Mouse (Mus musculus): ENCODE data around the gene Ipo5.

Ipo5 gene

DNA sequence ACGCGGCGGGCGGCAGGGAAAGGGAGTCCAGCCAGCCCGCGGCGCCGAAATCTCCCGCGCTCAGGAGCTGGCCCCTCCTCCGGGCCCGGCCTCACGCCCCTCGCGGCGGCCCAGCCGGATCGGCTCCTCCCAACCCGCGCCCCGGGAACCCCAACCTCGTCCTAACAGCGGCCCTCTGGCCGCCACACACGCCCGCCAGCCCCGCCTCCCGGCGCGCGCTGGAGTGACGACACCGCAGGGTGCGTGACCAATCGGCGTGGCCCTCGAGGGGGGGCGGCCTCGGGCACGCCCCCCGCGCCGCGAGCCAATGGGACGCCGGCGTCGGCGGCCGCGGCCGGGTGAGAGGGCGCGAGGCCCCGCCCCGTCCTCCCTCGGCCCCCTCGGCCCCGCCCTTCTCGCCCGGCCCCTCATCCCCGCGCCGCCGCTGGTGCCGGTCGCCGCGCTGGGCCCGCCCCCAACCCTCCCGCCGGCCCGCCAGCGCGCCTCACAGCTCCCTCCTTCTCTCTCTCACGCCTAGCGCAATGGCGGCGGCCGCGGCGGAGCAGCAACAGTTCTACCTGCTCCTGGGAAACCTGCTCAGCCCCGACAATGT is at the start of gene Ipo5:
Ipo5 (plus strand) TSS at position 492 of the 592 bp plus-strand sequence.
- in situ Hi-C loops (cut with MboI), result no loop called here

DNA sequence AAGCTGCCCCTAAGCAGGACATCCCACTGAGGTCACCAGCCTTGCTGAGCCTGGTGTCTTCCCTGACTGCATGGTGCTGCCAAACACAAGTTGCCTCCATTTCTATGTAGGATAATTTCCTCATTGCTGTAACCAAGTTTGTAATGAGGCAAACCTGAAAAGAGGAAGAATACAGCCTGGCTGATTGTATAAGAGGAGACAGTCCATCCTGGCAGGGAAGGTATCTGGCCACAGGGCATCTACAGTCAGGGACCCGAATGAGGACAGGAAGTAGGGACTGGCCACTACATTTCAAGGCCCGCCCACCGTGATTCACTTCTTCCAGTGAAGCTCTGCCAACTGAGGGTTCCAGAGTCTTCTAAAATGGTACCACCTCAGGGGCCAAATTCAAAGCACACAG is 47.8 kb upstream of the Ipo5 start:
- in situ Hi-C loops (cut with MboI), result no loop called here

DNA sequence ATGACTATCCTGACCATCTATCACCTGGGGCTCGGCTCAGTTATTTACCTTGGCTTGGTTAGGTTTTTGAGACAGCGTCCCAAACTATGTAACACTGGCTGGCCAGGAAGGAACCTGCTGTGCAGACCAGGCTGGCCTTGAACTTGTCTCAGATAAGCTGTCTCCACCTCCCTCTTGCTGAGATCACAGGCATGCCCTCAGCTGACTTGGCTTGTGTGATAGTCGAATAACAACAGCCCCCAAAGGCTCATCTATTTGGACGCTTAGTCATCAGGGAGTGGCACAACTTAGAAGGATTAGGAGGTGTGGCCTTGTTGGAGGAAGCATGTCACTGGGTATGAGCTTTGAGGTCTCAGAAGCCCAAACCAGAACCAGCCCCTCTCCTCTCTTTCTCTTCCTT is 46.1 kb upstream of the Ipo5 start:
- in situ Hi-C loops (cut with MboI), result no loop called here

DNA sequence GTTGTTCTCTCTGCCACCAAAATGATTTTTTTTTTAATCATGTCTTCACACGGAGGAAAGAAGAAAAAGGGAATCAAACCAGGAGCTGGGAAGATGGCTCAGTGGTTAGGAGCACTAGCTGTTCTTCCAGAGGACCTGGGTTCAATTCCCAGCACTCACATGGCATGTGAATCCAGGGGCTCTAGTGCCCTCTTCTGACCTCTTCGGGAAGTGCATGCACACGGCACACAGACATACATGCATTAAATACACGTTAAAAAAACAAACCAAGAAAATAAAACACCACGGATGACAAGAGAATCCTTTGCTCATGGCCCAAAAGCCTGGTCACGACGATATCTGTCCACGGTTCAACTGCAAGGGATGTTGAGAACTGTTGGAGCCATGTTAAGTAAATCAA is 44.5 kb upstream of the Ipo5 start:
- in situ Hi-C loops (cut with MboI), result no loop called here

DNA sequence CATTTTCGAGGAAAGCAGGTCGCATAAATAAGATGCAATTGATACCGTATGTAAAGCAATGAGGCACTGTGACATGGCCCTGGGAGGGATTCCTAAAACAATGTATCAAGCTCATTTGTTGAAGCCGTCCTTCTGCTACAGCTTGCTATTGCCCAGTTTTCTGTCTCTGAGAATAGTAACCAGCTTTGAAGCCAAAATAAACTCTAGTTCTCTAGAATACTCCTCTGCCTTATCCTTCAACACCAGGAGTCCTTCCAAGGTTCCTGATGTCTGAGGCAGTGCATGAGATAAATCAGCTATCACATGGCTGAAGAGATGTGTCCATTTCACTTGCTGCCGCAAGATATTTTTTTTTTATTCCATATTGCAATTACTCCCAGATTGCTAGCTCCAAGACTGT is 43.9 kb upstream of the Ipo5 start:
- in situ Hi-C loops (cut with MboI), result no loop called here

DNA sequence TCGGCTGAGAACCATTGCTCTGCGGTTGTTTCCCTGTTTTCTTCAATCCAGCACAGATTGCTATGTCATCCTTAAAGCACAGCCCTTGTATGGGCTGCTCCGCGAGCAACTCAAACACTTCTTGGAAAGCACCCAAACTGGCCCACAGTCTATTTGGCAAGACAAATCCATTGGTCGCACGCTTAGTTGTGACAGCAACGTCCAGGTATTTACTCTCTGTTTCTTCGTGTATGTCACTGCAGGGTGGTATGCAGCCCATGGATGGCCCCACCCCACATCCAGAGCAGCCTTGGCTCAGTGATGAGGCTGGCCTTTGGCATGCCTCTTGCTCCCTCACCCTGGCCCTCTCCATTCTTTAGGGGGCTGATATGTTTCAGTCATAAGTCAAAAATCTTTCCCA is 42.5 kb upstream of the Ipo5 start:
- in situ Hi-C loops (cut with MboI), result no loop called here

DNA sequence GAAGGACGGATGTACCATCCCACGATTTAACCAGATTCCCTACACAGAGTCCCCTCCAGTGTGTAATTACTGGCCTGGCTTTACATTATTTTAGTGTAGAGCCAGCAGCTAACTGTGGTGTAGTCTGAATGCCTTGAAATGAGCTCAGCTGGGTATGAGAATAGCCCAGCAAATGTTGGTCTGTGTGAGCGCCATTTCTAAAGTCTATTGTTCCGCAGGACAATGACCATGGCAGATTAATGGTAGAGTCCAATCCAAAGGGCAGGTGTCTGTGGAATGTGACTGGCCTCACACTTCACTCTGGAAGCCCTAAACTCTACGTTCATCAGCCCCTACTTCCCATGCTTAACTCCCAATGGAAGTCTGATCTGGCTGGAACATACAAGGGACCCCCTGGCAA is 40.3 kb upstream of the Ipo5 start:
- in situ Hi-C loops (cut with MboI), result no loop called here

DNA sequence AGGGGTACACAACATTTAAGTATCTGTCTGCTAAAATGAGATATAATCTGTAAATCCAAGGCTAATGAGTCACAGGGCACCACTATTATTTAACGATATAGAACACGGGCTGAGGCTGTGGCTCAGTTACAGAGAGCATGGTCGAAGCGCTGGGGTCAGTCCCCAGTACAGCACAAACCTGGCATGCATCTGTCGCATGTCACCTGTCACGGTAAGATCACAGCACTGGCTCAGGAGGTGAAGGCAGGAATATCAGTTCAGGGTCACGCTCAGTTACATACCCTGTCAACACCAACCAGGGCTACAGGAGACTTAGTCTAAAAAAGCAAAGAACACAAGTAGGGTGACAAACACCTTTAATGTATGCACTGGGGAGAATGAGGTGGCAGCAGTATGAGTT is 36.6 kb upstream of the Ipo5 start:
- in situ Hi-C loops (cut with MboI), result no loop called here

DNA sequence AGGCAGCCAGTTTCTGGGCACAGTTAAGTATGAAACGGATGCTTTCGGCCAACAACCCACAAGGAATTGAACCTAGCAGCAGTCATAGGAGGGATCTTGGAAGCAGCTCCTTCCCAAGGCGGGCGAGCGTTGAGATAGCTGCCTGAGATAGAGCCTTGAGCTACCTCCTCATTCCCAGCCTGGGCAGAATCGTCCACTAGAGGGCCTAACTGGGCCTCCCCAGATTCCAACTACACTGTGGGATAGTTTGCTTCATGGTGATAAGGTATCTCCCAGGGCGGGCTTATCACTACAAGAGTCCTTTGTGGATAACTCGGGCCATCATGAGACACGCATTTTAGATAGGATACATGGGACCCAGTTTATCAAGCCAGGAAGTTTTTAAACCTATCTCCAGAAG is 35.9 kb upstream of the Ipo5 start:
- in situ Hi-C loops (cut with MboI), result no loop called here

DNA sequence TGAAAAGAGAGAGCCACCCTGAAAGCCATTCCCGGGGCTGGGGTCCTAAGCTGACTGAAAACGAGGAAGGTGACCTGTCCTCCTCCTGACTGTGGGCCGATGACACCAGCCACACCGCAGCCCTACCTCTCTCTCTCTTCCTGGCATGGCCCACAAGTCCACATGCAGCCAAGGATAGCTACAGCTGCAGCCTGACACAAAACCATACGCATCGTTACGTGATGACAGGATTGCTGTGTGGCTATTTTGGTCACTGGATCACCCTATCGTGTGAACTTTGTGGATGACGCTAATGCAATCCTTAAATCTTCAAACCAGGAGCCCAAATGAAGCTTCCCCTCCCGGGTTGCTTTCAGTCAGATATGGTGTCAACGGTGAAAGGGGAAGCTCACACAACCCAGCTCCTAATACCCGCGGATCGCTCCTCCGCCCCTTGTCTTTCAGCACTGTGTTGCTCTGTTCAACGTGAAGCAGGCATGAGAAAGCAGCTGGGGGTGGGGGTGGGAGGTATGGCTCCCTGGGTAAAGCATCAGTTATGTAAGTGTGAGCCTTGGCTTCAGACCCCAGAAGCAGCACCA is 35.1 kb upstream of the Ipo5 start:
- in situ Hi-C loops (cut with MboI), result no loop called here

DNA sequence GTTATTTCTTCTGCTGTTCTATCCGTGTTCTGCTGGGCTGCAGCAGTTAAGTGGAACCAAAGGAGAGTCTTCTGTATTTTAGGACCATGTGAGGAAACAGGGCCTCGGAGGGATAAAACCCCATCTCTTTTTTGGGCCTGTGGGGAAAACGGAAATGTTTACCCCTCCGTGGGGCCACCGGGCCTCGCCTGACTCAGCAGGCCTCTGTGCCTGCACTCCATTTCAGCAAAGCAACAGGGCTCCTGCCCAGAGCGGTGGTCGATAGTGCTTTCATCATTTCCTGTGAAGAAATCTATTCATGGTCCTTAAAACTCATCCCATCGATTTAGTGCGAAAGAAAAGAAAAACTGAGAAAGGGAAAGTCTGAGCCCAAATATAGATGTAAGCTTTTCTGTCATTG is 33.9 kb upstream of the Ipo5 start:
- in situ Hi-C loops (cut with MboI), result no loop called here

DNA sequence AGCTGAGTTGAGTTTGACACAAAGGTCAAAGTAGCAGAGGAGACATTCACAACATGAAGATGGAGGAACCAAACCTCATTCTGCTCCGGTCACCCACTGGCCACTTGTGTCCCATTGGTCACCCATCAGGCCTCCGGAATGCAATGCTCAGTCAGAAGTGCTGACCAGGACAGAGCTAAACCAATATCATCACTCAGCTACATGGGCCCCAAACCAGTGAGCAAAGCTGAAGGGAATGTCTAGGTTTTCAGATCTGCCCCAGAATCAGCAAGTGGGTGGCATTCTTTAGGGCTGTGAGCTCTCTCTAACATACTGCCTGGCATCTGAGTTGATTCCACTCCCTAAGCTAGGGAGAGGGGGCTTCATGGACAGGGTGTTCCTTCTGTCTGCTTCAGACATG is 32.0 kb upstream of the Ipo5 start:
- in situ Hi-C loops (cut with MboI), result no loop called here

DNA sequence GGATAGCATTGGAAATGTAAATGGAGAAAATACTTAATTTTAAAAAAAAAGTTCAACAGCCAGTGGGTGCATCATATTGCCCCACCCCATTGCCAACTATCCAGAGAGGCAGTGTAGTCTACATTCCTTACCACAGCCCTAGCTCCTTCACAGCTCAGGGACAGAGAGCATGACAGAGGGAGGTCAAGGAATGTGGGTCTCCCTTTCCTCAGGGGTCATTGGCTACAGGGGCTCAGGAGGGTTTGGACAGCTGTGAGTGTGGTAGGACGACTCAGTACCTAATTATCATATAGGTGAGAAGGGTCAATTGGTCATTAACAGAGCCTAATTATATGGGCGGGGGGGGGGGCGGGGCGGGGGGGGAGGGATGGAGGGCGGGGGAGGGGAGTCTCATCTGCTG is 30.4 kb upstream of the Ipo5 start:
- in situ Hi-C loops (cut with MboI), result no loop called here

DNA sequence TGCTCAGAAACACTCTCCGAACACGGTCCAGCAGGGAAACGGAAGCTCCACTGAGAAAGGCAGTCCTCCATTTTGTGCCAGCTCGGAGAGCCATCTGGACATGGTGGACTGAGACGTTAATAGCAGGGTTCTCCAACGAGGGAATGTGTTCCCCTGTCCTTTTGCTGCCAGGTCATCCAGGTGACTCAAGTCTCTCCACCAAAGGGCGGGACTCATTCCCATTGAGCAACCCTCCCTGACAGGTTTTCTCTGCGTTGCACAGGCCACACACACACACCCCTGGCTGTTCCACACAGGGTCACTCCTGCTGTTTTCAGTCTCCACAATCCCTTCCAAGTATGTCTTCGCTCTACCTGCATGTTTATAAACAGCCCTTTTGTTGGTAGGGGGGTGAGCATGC is 30.0 kb upstream of the Ipo5 start:
- in situ Hi-C loops (cut with MboI), result no loop called here

DNA sequence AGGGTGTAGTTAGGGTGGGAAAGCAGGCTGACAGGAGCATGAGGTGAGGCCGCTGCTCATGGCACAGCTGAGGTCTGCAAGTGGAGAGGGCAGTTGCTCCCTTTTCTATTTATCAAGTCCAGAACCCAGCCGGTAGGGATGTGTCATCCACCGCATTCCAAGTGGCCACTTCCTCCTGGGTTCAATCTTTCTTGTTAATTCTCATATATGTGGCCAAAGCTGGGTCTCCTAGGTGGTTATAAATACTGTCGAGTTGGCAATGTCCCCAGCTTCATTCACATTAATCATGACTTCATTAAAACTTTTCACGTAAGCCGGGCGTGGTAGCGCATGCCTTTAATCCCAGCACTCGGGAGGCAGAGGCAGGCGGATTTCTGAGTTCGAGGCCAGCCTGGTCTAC is 22.3 kb upstream of the Ipo5 start:
- in situ Hi-C loops (cut with MboI), result no loop called here

DNA sequence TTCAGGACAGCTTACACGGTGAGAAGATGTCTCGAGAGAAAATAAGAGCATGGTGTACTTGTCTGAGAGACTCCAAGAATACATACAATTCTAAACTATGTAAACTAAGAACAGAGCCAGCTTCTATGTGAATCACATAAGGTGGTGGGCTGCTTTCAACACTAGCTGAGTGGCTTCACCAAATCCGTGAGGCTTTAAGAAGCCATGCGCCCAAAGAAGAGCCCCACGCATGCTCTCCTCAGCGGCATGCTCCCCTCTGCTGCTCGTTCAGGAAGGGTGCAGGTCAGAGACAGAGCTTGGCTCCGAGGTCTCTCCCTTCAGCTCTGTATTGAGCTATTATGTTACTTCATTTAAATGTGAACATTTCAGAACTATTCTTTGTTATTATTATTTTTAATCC is 18.7 kb upstream of the Ipo5 start:
- in situ Hi-C loops (cut with MboI), result no loop called here

DNA sequence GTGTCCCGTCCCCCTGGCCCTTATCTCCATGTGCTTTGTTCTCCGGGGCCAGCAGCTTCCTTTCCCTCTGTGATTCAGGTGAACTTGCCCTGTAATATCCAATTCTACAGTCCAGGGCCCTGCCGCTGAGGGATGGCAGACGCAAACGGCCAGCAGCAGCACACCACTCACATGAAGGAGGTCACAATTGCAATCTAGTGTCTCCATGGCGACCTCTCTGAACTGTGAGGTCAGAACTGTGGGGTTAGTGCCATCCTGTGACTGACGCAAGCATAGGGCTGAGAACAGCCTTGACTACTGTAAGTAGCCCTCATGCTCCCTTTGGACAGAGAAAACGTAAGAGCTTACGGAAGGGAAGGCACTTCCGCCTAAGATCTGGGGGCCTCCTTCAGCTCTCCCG is 14.4 kb upstream of the Ipo5 start:
- in situ Hi-C loops (cut with MboI), result no loop called here

DNA sequence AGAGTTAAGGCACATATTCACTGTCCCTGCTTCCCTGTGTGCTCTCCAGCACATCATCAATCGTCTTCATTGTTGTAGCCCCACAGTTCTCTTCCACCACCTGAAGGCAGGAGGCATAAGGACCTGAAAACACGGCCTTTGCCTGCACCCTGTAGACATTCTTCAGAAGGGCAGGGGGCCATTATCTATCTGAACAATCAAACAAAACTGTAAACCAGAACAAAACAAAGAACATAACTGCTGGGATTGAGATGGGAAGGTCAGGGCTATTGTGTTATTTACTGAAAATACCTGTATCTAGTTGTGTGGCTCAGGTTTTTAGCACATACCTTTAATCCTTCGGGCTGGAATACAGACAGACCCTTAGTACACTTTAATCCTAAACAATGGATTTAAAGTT is 12.1 kb upstream of the Ipo5 start:
- in situ Hi-C loops (cut with MboI), result no loop called here

DNA sequence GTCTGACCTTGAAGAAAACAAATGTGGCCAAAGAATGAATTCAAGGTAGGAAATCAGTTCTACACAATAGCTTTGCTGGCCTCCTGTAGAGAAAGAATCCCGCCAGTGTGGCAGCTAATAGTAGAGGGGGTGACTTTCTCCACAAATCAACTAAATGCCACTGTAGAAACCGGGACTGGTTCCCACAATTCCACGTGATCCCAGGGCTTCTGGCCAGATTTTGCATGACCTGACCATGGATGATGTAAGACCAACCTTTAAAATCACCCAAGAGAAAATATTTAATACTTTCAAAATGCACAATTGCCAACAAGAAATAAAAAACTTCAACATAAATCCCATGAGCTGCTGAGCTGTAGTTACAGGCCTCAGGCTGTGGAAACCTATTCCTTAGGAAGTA is 1.6 kb upstream of the Ipo5 start:
- in situ Hi-C loops (cut with MboI), result no loop called here

DNA sequence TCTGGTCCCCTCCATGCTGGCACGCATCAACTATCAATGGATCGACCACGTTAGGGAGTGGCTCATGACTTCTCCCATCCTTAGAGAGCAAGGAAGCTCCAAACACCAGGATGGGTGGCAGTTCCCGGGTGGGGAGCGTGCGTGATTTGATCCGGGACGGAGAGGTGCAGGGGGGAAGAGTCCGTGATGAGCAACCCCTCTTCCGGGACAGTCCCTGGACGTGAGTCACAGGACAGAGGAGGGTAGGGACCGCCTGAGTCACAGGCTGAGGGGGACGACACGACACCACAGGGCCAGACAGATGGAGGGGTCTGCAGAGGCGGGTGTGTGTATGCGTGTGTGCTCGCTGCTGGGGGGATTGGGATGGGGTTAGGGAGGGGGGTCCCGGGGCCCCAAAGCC is 704 bp upstream of the Ipo5 start:
- in situ Hi-C loops (cut with MboI), result no loop called here

DNA sequence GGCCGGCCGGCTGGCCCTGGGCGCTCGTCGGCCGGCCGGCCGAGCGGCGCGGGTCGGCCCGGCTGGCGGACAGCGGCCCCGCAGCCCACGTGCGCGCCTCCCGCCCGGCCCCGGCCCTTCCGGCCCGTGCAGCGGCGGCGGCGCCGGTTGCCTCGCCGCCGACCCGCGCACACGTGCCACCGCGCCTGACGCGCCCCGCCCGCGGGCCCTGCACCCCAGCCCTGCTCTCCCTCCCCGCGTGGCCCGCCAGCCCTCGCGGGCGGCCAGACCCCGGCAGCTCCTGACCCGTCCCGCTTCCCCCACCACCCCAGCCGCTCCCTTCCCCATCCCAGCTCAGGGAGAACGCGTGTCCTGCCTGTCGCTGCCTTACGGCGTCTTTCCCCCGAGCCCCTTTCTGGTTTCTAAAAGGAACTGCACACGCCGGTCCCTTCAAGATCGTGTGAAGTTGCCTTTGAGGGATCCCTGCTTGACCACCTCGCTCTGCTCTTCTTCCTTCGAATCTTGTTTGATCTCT is 421 bp downstream of the Ipo5 start:
- in situ Hi-C loops (cut with MboI), result no loop called here

DNA sequence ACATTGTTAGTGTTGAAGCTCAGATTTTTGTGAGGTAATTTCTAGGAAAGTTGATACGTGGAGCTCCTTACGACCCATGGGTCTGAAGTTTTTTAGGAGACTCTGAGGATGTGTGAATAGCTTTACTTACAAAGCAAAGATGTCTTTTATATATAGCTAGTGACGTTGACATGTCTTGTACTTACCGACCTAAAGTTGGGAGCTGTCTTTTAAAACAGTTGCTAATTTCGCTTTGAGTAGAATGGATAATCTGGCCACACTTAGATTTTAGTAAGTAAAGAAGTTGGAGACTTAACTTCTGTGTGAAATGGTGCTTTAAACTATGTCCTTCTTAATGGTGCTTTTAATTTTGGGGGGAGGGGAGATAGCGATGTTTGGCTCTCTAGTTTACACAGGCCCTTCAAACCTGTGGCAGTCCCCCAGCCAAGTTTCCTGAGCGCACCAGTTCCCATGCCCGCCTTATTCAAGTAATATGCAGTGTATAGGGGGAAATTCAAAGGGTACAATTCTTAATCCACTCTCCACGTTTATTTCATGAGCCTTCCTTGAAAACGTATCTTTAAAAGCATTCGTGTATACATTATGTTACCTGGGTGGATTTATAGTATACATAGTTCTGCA is 1.2 kb downstream of the Ipo5 start:
- in situ Hi-C loops (cut with MboI), result no loop called here

DNA sequence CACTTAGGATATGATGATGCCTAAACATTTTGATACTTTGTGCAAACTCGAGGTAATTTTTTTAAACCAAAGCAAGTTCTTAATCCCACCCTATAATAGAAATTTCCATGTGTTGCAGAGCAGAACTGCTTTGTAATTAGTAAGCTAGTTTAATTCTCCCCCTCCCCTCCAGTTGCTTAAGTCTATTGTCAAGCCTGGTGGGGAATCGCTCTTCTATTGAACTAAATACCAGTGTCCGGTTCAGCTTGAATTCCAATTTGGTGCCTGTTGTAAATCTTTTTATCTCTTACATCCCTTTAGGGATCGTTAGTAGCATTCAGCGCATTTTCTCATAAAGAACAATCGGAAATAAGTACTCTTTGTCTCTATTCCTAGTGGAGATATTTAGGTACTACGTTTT is 1.9 kb downstream of the Ipo5 start:
- in situ Hi-C loops (cut with MboI), result no loop called here

DNA sequence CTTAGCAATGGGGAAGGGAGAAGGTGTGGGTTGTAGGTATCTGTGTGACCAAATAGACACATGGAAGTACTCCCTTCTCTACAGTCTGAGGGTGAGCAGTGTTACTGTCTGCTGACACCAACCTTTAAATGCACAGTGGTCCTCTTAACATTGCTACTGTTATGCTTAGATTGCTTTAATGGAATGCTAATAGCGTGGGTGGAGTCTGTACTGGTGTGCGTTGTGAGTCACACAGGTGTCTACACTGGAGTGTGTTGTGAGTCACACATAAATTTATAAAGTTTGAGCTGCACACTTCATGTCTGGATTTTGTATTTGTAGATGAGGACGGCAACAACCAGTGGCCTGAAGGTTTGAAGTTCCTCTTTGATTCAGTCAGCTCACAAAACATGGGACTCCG is 10.8 kb downstream of the Ipo5 start:
- in situ Hi-C loops (cut with MboI), result no loop called here
